Mouse (Mus musculus) thymus, postnatal 25 days (tissue): ENCODE measurements around the gene Clba1.
"Not testable (repeated sequence)": the region's sequence is repeated elsewhere in the genome, so short reads cannot be mapped to it uniquely, and the experiment has no call there.

Experiments used
- DNase-seq: peaks from one replicate; pipeline ENCODE4 v3.0.0; 2022

The Clba1 gene

GRCm38 (mm10) chr12:112820401-112820999 is 11.8 kb downstream of the Clba1 start:
- no peak for DNase-seq

- no peak for DNase-seq
Measured at GRCm38 (mm10) chr12:112821216-112821615, 12.5 kb downstream of the Clba1 start.

GRCm38 (mm10) chr12:112821974-112822373 is 13.2 kb downstream of the Clba1 start:
- no peak for DNase-seq

- DNase-seq = no peak
Measured at GRCm38 (mm10) chr12:112822676-112823075, 13.9 kb downstream of the Clba1 start.

- DNase-seq = peak; percentile 67
Measured at GRCm38 (mm10) chr12:112823221-112823620, 14.5 kb downstream of the Clba1 start.

GRCm38 (mm10) chr12:112825901-112826300 is 17.2 kb downstream of the Clba1 start:
- no peak for DNase-seq

- no peak for DNase-seq
Measured at GRCm38 (mm10) chr12:112828501-112829243, 19.9 kb downstream of the Clba1 start.

GRCm38 (mm10) chr12:112829244-112829864 is 20.6 kb downstream of the Clba1 start, which contains the start of gene Cdca4:
Gene Cdca4 (minus strand): TSS chr12:112829423.
- peak; percentile 98 for DNase-seq

- DNase-seq = no peak
Measured at GRCm38 (mm10) chr12:112830141-112830540, 21.4 kb downstream of the Clba1 start.

GRCm38 (mm10) chr12:112830570-112830969 is 21.8 kb downstream of the Clba1 start:
- DNase-seq = no peak

GRCm38 (mm10) chr12:112832411-112832810 is 23.7 kb downstream of the Clba1 start:
- no peak for DNase-seq

GRCm38 (mm10) chr12:112833527-112833926 is 24.8 kb downstream of the Clba1 start:
- no peak for DNase-seq

GRCm38 (mm10) chr12:112835046-112835445 is 26.3 kb downstream of the Clba1 start:
- no peak for DNase-seq

GRCm38 (mm10) chr12:112840209-112841086 is 31.7 kb downstream of the Clba1 start:
- no peak for DNase-seq

- DNase-seq = not testable (repeated sequence)
Measured at GRCm38 (mm10) chr12:112841338-112841892, 32.7 kb downstream of the Clba1 start.

GRCm38 (mm10) chr12:112842128-112842527 is 33.4 kb downstream of the Clba1 start:
- not testable (repeated sequence) for DNase-seq

- DNase-seq = peak; percentile 92
Measured at GRCm38 (mm10) chr12:112843803-112844202, 35.1 kb downstream of the Clba1 start.

GRCm38 (mm10) chr12:112847880-112848279 is 39.1 kb downstream of the Clba1 start:
- no peak for DNase-seq

- no peak for DNase-seq
Measured at GRCm38 (mm10) chr12:112849235-112850022, 40.7 kb downstream of the Clba1 start.

- DNase-seq = no peak
Measured at GRCm38 (mm10) chr12:112850344-112850743, 41.6 kb downstream of the Clba1 start.

GRCm38 (mm10) chr12:112851116-112851515 is 42.4 kb downstream of the Clba1 start:
- DNase-seq = no peak
